Mouse (Mus musculus): Measurements from ENCODE around the gene Osbpl11. TPM values are rescaled to one million over a fixed set of nuclear protein-coding genes. Genes with fewer than 3 reads are reported as not detected.

Osbpl11 gene
- total RNA-seq, 2 experiments from 2014 or later = 13.8 to 14.5 TPM

Other genes starting within 250 kb of the Osbpl11 start
- 1 to 10 TPM; 2.7 to 3.7 TPM for gene Iqcg, start 128.9 kb upstream of the Osbpl11 start, total RNA-seq (2021)
- gene Rpl35a, start 128.6 kb upstream of the Osbpl11 start, total RNA-seq (2021) = 100 to 1,000 TPM; 203 to 249 TPM
- gene Lmln, start 122.5 kb upstream of the Osbpl11 start, total RNA-seq (2021) = 1 to 10 TPM; 1.8 to 2.6 TPM
- 10 to 100 TPM; 12.6 to 12.7 TPM for gene Snx4, start 66.4 kb downstream of the Osbpl11 start, total RNA-seq (2021)
- 10 to 100 TPM; 18.8 to 21.9 TPM for gene Zfp148, start 195.8 kb downstream of the Osbpl11 start, total RNA-seq (2021)

Measured in gastrocnemius, postnatal 25 days (tissue).